Mouse (Mus musculus): Measurements from ENCODE around the gene Vmn1r197.
"Not testable (repeated sequence)": the region's sequence is repeated elsewhere in the genome, so short reads cannot be mapped to it uniquely, and the experiment has no call there.

Vmn1r197 gene

DNA sequence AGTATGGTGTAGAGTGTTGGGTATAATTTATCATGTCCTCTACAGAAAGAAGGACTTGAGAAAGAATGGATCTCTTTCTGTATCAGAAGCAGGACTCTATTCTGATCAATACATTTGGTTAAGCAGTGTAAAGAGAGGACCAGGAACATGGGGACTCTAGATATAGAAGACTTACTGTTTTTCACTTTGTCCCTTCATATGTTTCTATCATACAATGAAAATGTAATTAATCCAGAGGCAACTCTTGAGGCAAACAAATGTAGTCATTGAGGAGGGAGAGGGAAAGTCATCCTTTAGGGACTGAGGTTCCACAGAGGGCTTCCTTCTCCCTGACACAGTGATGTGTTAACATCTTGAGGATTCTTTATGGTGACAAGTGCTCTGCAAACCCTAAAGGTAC is at the start of gene Vmn1r197:
Vmn1r197 (plus strand) TSS at position 301 of the 400 bp plus-strand sequence.
- DNase-seq (ENCODE audit: low read depth, low spot score), result no peak

- DNase-seq (ENCODE audit: low read depth, low spot score), result no peak
These were observed 39.8 kb upstream of the Vmn1r197 start for GRCm38 (mm10) chr13:22284578-22284977.

DNA sequence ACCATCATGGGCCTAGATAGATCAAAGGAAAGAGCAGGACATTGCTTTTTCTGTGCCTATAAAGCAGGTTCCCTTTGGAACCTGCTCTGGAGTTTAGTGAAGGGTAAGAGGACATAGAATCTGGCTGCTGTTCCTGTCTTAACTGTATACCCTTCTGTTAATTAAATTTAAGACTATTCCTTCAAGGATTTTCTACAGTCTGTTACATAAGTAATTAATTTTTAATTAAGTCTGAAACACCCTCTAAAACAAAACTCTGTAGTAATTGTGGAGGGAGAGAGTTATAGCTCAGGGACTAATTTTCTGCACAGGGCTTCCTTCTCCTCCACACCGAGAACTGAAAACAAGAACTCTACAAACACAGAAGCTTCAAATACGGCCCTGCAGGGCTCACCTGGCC is 34.8 kb upstream of the Vmn1r197 start, which contains the start of gene Vmn1r196:
Vmn1r196 (plus strand) TSS at position 301 of the 400 bp plus-strand sequence.
- DNase-seq (ENCODE audit: low read depth, low spot score), result no peak

GRCm38 (mm10) chr13:22308075-22308474 is 16.3 kb upstream of the Vmn1r197 start:
- DNase-seq (ENCODE audit: low read depth, low spot score), result not testable (repeated sequence)

DNA sequence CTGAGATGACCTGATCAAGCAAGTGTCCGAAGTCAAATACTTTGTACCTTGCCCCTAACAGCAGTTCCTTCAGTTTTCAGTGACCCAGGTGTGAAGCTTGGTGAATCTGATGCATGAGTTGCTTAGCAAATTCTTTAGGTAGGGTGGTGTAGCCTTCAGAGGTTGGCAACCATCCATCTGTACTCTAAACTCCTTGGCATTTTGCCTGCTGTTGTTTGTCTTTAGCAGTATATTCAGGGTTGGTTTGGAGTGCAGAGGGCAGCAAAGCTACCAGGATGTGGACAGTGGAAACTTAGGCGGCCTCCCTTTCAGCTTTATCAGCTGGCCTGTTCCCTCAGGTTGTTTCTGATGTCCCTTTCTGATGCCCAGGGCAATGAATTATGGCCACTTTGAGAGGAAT is 9.0 kb upstream of the Vmn1r197 start:
- no peak for DNase-seq (ENCODE audit: low read depth, low spot score)

DNA sequence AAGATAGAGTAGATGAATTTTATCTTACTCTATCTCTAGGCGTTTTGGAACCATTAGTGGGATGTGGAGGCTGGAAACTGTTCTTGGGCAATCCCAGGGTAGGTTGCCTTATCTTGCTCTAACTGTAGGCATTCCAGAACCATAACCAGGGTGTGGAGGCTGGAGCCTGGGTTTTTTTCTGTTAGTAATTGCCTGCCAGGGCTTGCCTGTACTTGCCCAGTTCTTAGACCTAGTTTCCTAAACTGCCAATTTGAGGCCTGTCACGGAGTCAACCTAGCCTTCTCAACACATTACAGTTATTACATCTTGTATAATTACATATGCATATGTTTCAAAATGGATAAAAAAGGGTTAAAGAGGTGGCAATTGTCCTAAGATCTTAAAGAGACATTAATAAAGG is 7.0 kb upstream of the Vmn1r197 start:
- DNase-seq (ENCODE audit: low read depth, low spot score), result no peak

- no peak for DNase-seq (ENCODE audit: low read depth, low spot score)
These were observed 4.3 kb upstream of the Vmn1r197 start for GRCm38 (mm10) chr13:22320091-22320490.

GRCm38 (mm10) chr13:22333269-22333668 is 8.9 kb downstream of the Vmn1r197 start:
- no peak for DNase-seq (ENCODE audit: low read depth, low spot score)

GRCm38 (mm10) chr13:22335565-22335964 is 11.2 kb downstream of the Vmn1r197 start:
- no peak for DNase-seq (ENCODE audit: low read depth, low spot score)

GRCm38 (mm10) chr13:22350064-22350463 is 25.7 kb downstream of the Vmn1r197 start, which contains the start of gene Vmn1r198:
Vmn1r198 (plus strand) TSS chr13:22350364.
- DNase-seq (ENCODE audit: low read depth, low spot score), result no peak

DNA sequence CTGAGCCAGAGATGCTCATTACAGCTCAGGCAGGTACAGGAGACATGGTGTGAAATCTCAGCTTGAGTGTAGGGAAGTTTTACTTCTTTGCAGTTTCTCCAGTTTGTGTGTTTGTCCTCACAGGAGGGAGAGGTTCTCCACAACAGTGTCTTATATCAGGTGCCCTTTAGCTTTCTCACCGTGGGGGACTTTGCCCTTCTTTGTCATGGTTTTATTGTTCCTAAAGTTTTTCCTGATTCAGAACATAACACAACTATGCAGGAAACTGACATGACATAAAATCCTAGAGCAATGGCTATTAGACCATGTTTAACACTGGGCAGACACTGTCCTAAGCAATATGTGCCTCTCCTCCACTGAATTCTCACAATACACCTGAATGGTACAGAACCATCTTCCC is 26.4 kb downstream of the Vmn1r197 start:
- DNase-seq (ENCODE audit: low read depth, low spot score), result no peak

DNA sequence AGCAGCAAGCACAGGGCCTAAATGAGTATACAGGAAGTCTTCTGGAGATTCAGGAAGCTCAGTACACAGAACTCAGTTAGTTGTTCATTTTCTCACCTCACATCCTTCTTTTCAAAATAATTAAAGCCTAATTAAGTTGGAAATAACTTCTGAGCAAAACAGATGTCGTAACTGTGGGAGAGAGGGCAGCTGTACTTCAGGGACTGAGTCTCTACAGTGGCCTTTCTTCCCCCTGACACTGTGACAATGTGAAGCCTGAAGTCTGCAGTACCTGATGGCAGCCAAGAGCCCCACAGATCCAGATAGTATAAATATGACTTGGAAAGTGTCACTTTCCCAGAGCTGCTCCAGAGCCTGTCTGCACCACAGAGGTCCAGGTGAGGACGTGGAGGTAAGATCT is 55.1 kb downstream of the Vmn1r197 start, which contains the start of gene Vmn1r199:
Vmn1r199 (plus strand) TSS at position 301 of the 400 bp plus-strand sequence.
- no peak for DNase-seq (ENCODE audit: low read depth, low spot score)

- not testable (repeated sequence) for DNase-seq (ENCODE audit: low read depth, low spot score)
These were observed 56.7 kb downstream of the Vmn1r197 start for GRCm38 (mm10) chr13:22381128-22381527.

Data from mesoderm, embryonic 11.5 days (tissue).